Mouse (Mus musculus): Measurements from ENCODE around the gene Mpp6. TPM values are rescaled to one million over a fixed set of nuclear protein-coding genes. Genes with fewer than 3 reads are reported as not detected.
A peak's percentile ranks its signal among the peaks of the same experiment; 100 is the strongest.

Mpp6 gene
- total and polyA plus RNA-seq, 2 experiments from 2014 or later, result 66.4 to 101 TPM

DNA sequence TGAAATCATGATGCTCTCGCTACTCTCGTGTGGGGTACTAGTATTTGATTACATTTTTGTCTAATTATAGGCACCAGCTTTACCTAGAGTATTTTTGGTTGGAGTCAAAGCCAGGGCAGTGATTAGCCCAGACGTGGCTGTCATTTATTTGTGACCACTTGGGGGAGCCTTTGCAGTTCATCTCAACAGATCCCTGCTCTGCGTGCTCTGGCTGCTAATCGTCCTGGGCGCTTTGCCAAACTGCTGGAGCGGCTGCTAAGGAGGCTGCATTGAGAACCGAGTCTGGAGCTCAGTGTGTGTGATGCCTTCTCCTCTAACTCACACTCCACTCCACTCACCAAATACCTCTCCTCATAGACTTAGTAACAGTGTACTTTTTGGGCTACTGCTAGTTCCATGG is 2.7 kb downstream of the Mpp6 start:
- TF ChIP-seq CTCF (IDR thresholded peaks at IDR 0.05; ENCODE audit: low read depth), result peak; percentile 84
- no peaks in the 10 kb centered on the region for H3K9me3 ChIP-seq (ENCODE audit: low read length)
- DNase-seq (peak; percentile 96), ATAC-seq (peak; percentile 80)
- H3K36me3 ChIP-seq (ENCODE audit: insufficient read depth), result no peaks in the 10 kb centered on the region
- H3K4me2 ChIP-seq (ENCODE audit: low read depth), result peak overlapping the region; percentile 90
- no peaks in the 10 kb centered on the region for H3K27me3 ChIP-seq (ENCODE audit: insufficient read depth, low read length)
- H3K9ac ChIP-seq, result no peak overlapping the region
- peak overlapping the region; percentile 20 for H3K4me3 ChIP-seq (ENCODE audit: low read depth, low read length)
- no peak overlapping the region for H3K27ac ChIP-seq (ENCODE audit: low read depth, low read length)
- 0 out of 2 replicates have a peak, but pooled peaks cover 3% of the 10 kb centered on the region for H3K4me1 ChIP-seq (ENCODE audit: insufficient read depth)
- WGBS, result 0% methylated on average over 8 of the region's 8 CpGs

- DNase-seq (no peak), ATAC-seq (no peak)
- no peak for TF ChIP-seq CTCF (IDR thresholded peaks at IDR 0.05; ENCODE audit: low read depth)
- H3K27ac ChIP-seq (ENCODE audit: low read depth, low read length), result no peak overlapping the region
- H3K4me3 ChIP-seq (ENCODE audit: low read depth, low read length), result no peak overlapping the region
- H3K9me3 ChIP-seq (ENCODE audit: low read length), result no peaks in the 10 kb centered on the region
- H3K9ac ChIP-seq, result no peak overlapping the region
- H3K4me2 ChIP-seq (ENCODE audit: low read depth), result no peak overlapping the region
- 0 out of 2 replicates have a peak, but pooled peaks cover 3% of the 10 kb centered on the region for H3K4me1 ChIP-seq (ENCODE audit: insufficient read depth)
- 77% methylated on average over 6 of the region's 6 CpGs for WGBS
- H3K36me3 ChIP-seq (ENCODE audit: insufficient read depth), result no peaks in the 10 kb centered on the region
- H3K27me3 ChIP-seq (ENCODE audit: insufficient read depth, low read length), result no peaks in the 10 kb centered on the region
These were observed 4.2 kb downstream of the Mpp6 start for GRCm38 (mm10) chr6:50114280-50114679.

DNA sequence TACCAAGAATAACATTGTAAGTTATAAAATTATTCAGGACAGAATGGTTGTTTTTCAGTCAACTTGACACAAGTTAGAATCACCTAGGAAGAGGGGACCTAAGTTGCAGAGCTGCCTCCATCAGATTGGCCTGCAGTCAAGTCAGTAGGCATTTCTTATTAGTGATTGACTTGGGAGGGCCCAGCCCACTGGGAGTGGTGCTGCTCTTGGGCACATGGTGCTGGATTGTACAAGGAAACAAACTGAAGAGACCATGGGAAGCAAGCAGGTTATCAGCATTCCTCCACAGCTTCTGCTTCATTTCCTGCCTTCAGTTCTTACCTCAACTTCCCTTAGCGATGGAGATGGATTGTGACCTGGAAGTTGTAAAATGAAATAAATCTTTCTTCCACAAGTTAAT is 10.9 kb downstream of the Mpp6 start:
- no peaks in the 10 kb centered on the region for H3K27me3 ChIP-seq (ENCODE audit: insufficient read depth, low read length)
- no peak overlapping the region for H3K4me3 ChIP-seq (ENCODE audit: low read depth, low read length)
- no peaks in the 10 kb centered on the region for H3K4me1 ChIP-seq (ENCODE audit: insufficient read depth)
- no peak overlapping the region for H3K9ac ChIP-seq
- TF ChIP-seq CTCF (IDR thresholded peaks at IDR 0.05; ENCODE audit: low read depth), result no peak
- no peaks in the 10 kb centered on the region for H3K9me3 ChIP-seq (ENCODE audit: low read length)
- ATAC-seq, result no peak
- WGBS, result 94% methylated on average over 1 of the region's 1 CpGs
- no peak overlapping the region for H3K4me2 ChIP-seq (ENCODE audit: low read depth)
- no peaks in the 10 kb centered on the region for H3K36me3 ChIP-seq (ENCODE audit: insufficient read depth)
- no peak overlapping the region for H3K27ac ChIP-seq (ENCODE audit: low read depth, low read length)
- DNase-seq, result no peak

GRCm38 (mm10) chr6:50122835-50123234 is 12.8 kb downstream of the Mpp6 start:
- no peak for DNase-seq
- no peak overlapping the region for H3K4me3 ChIP-seq (ENCODE audit: low read depth, low read length)
- H3K27me3 ChIP-seq (ENCODE audit: insufficient read depth, low read length), result no peaks in the 10 kb centered on the region
- no peak overlapping the region for H3K4me2 ChIP-seq (ENCODE audit: low read depth)
- 95% methylated on average over 4 of the region's 4 CpGs for WGBS
- TF ChIP-seq CTCF (IDR thresholded peaks at IDR 0.05; ENCODE audit: low read depth), result no peak
- H3K27ac ChIP-seq (ENCODE audit: low read depth, low read length), result no peak overlapping the region
- H3K9ac ChIP-seq, result no peak overlapping the region
- no peak for ATAC-seq
- no peaks in the 10 kb centered on the region for H3K4me1 ChIP-seq (ENCODE audit: insufficient read depth)
- H3K36me3 ChIP-seq (ENCODE audit: insufficient read depth), result no peaks in the 10 kb centered on the region
- no peaks in the 10 kb centered on the region for H3K9me3 ChIP-seq (ENCODE audit: low read length)

DNA sequence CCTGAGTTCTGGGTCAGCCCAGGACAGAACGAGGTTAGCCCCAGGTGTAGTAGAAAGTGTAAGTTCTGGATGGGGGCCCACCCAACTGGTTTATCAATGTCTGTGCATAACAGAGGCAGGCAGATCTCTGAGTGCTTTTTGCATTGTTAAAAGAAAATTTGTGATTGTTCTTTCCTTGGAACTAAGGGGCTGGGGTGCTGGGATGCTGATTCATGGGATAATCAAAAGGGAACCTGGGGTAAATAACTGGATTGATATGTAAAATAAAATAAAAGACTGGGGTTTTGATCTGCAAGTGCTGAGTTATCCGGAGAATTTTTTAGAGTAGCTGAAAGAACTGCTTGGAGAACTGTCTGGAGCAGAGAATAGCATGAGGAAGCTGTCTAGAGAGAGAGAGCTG is 14.2 kb downstream of the Mpp6 start:
- no peak overlapping the region for H3K27ac ChIP-seq (ENCODE audit: low read depth, low read length)
- TF ChIP-seq CTCF (IDR thresholded peaks at IDR 0.05; ENCODE audit: low read depth), result no peak
- no peak overlapping the region for H3K4me2 ChIP-seq (ENCODE audit: low read depth)
- no peaks in the 10 kb centered on the region for H3K4me1 ChIP-seq (ENCODE audit: insufficient read depth)
- no peak overlapping the region for H3K9ac ChIP-seq
- H3K9me3 ChIP-seq (ENCODE audit: low read length), result no peaks in the 10 kb centered on the region
- H3K27me3 ChIP-seq (ENCODE audit: insufficient read depth, low read length), result no peaks in the 10 kb centered on the region
- no peak overlapping the region for H3K4me3 ChIP-seq (ENCODE audit: low read depth, low read length)
- H3K36me3 ChIP-seq (ENCODE audit: insufficient read depth), result no peaks in the 10 kb centered on the region
- no peak for ATAC-seq
- 84% methylated on average over 2 of the region's 2 CpGs for WGBS
- DNase-seq, result no peak

GRCm38 (mm10) chr6:50126331-50126730 is 16.3 kb downstream of the Mpp6 start:
- no peak for TF ChIP-seq CTCF (IDR thresholded peaks at IDR 0.05; ENCODE audit: low read depth)
- Histone ChIP-seq H3K4me2 (ENCODE audit: low read depth) (no peak overlapping the region), H3K9me3 (ENCODE audit: low read length) (no peaks in the 10 kb centered on the region), H3K4me3 (ENCODE audit: low read depth, low read length) (no peak overlapping the region), H3K36me3 (ENCODE audit: insufficient read depth) (no peaks in the 10 kb centered on the region; the same call in 1 of the 2 replicates), H3K9ac (no peak overlapping the region), H3K27ac (ENCODE audit: low read depth, low read length) (no peak overlapping the region), H3K27me3 (ENCODE audit: insufficient read depth, low read length) (no peaks in the 10 kb centered on the region), H3K4me1 (ENCODE audit: insufficient read depth) (no peaks in the 10 kb centered on the region)
- WGBS, result 89% methylated on average over 2 of the region's 2 CpGs
- DNase-seq (no peak), ATAC-seq (no peak)

GRCm38 (mm10) chr6:50127536-50127935 is 17.5 kb downstream of the Mpp6 start:
- no peak for TF ChIP-seq CTCF (IDR thresholded peaks at IDR 0.05; ENCODE audit: low read depth)
- H3K9me3 ChIP-seq (ENCODE audit: low read length), result no peaks in the 10 kb centered on the region
- no peaks in the 10 kb centered on the region for H3K27me3 ChIP-seq (ENCODE audit: insufficient read depth, low read length)
- H3K9ac ChIP-seq, result no peak overlapping the region
- no peaks in the 10 kb centered on the region; the same call in 1 of the 2 replicates for H3K36me3 ChIP-seq (ENCODE audit: insufficient read depth)
- WGBS, result 96% methylated on average over 6 of the region's 6 CpGs
- DNase-seq (no peak), ATAC-seq (no peak)
- H3K4me3 ChIP-seq (ENCODE audit: low read depth, low read length), result no peak overlapping the region
- no peak overlapping the region for H3K4me2 ChIP-seq (ENCODE audit: low read depth)
- no peaks in the 10 kb centered on the region for H3K4me1 ChIP-seq (ENCODE audit: insufficient read depth)
- no peak overlapping the region for H3K27ac ChIP-seq (ENCODE audit: low read depth, low read length)

- H3K4me2 ChIP-seq (ENCODE audit: low read depth), result no peak overlapping the region
- no peak for TF ChIP-seq CTCF (IDR thresholded peaks at IDR 0.05; ENCODE audit: low read depth)
- no peak for ATAC-seq
- H3K27me3 ChIP-seq (ENCODE audit: insufficient read depth, low read length), result no peaks in the 10 kb centered on the region
- no peak for DNase-seq
- 92% methylated on average over 3 of the region's 3 CpGs for WGBS
- no peaks in the 10 kb centered on the region for H3K36me3 ChIP-seq (ENCODE audit: insufficient read depth)
- H3K27ac ChIP-seq (ENCODE audit: low read depth, low read length), result no peak overlapping the region
- no peaks in the 10 kb centered on the region for H3K9me3 ChIP-seq (ENCODE audit: low read length)
- H3K9ac ChIP-seq, result no peak overlapping the region
- H3K4me1 ChIP-seq (ENCODE audit: insufficient read depth), result no peaks in the 10 kb centered on the region
- H3K4me3 ChIP-seq (ENCODE audit: low read depth, low read length), result no peak overlapping the region
These were observed 27.6 kb downstream of the Mpp6 start for GRCm38 (mm10) chr6:50137651-50138050.

Data from forebrain, postnatal 0 days (tissue).